Mouse (Mus musculus) bone marrow, adult 2 months (tissue): ENCODE results near the gene Cd46.

Source experiments
- CTCF ChIP-seq: fragments of 200-500 bp; IDR thresholded peaks from 2 replicates; pipeline ENCODE4 v1.5.1; 2011; ENCODE audit warnings: low read length, control low read depth; ENCODE audit not compliant: control insufficient read depth, insufficient read depth
- POLR2A ChIP-seq: fragments of 200-500 bp; IDR thresholded peaks from 2 replicates; pipeline ENCODE4 v1.6.1; 2011; ENCODE audit warnings: low read depth, mild to moderate bottlenecking, control low read depth, low read length, borderline replicate concordance; ENCODE audit not compliant: control insufficient read depth

DNA sequence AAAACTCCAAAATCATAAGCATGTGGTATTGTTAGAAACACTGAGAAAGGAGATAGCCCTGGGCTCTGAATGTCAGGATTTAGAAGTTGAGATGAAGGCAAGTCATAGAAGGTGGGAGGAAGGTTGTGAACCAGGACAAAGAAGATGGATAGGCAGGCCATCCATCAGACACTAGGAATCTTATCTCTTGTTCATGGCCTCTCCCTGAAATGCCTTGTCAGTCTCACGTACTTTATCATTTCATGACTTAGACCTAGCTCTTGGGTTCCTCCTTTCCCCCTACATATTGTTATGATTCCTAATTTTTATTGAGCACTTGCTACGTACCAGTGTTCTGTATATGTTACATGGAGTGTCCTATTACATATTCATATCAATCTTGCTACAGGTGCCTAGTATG lies 100.4 kb downstream of the Cd46 start:
- TF ChIP-seq CTCF (no peak), POLR2A (no peak)
